Mouse (Mus musculus): ENCODE results near the gene Odf3l1.

DNA sequence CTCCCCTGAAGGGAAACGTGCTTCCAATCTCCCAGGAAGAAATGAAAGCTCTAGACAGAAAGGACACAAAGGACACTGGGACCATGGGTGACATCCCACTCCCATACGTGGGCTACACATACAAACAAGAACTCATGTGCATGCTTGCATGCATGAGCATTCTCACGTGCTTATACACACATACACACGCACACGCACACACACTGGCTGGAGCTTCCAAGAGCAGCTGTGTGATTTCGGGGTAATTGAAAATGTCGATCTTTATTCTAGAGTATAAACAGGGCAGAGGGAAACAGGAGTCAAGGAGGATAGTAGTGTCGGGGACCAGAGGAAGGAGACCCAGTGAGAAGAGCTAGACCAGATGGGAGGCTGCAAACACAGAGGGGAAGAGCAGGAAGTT is 19.8 kb downstream of the Odf3l1 start:
- no peak for TF ChIP-seq CTCF (conservative IDR thresholded peaks at IDR 0.05; ENCODE audit: low read length)
- TF ChIP-seq NANOG (IDR thresholded peaks at IDR 0.05; ENCODE audit: borderline replicate concordance, low read length): no peak
